Mouse (Mus musculus) ES-E14 (cell line): Measurements from ENCODE around the gene Coasy. TPM values are rescaled to one million over a fixed set of nuclear protein-coding genes. Genes with fewer than 3 reads are reported as not detected.

Experiments used
- DNase-seq: peaks from one replicate; pipeline ENCODE4 v3.0.0-alpha.2; 2013; ENCODE audit warnings: low read depth, low spot score
- H3K27ac ChIP-seq: 2 replicates; pipeline ENCODE4 v1.5.1; 2012; ENCODE audit warnings: low read depth, mild to moderate bottlenecking, low read length, moderate library complexity, mixed read lengths; ENCODE audit not compliant: poor library complexity, insufficient read depth, severe bottlenecking
- H3K36me3 ChIP-seq: 2 replicates; pipeline ENCODE4 v1.6.1; 2012; ENCODE audit warnings: mild to moderate bottlenecking, low read length, moderate library complexity, mixed read lengths; ENCODE audit not compliant: control insufficient read depth, poor library complexity, insufficient read depth, severe bottlenecking
- H3K4me1 ChIP-seq, 2 experiments: fragments of 150-350 bp in 1 of 2; sonication (generic) in 1 of 2; 2 replicates each; pipeline ENCODE4 v1.6.1; 2012; ENCODE audit warnings: low read length in 2 of 2, mild to moderate bottlenecking in 1 of 2, mixed read lengths in 1 of 2; ENCODE audit not compliant: control insufficient read depth in 2 of 2, insufficient read depth in 2 of 2, poor library complexity in 1 of 2
- H3K4me3 ChIP-seq, 2 experiments: fragments of 150-350 bp in 1 of 2; sonication (generic) in 1 of 2; 2 replicates each; pipeline ENCODE4 v1.5.1; 2012; ENCODE audit warnings: low read length in 2 of 2, low read depth in 1 of 2, mild to moderate bottlenecking in 1 of 2, mixed read lengths in 1 of 2; ENCODE audit not compliant: insufficient read depth in 1 of 2, poor library complexity in 1 of 2, severe bottlenecking in 1 of 2
- H3K9ac ChIP-seq: 2 replicates; pipeline ENCODE4 v1.6.1; 2012; ENCODE audit warnings: low read depth, mild to moderate bottlenecking, low read length, mixed read lengths; ENCODE audit not compliant: poor library complexity, insufficient read depth, severe bottlenecking
- H3K9me3 ChIP-seq: fragments of 150-350 bp; sonication (generic); 2 replicates; pipeline ENCODE4 v1.6.1; 2012; ENCODE audit warnings: low read depth, mild to moderate bottlenecking, low read length; ENCODE audit not compliant: control insufficient read depth, insufficient read depth
- CHD2 ChIP-seq: IDR thresholded peaks from 2 replicates; pipeline ENCODE4 v1.6.1; 2014; ENCODE audit warnings: mild to moderate bottlenecking, low read depth, low read length, inconsistent platforms
- HCFC1 ChIP-seq: IDR thresholded peaks from 2 replicates; pipeline ENCODE4 v1.6.1; 2012; ENCODE audit warnings: low read length, inconsistent platforms, borderline replicate concordance; ENCODE audit not compliant: insufficient read depth
- MAFK ChIP-seq: IDR thresholded peaks from 2 replicates; pipeline ENCODE4 v1.6.1; 2014; ENCODE audit warnings: mild to moderate bottlenecking, low read depth, low read length, inconsistent platforms; ENCODE audit not compliant: insufficient read depth
- ZC3H11A ChIP-seq: IDR thresholded peaks from 2 replicates; pipeline ENCODE4 v1.6.1; 2012; ENCODE audit warnings: low read depth, mild to moderate bottlenecking, inconsistent platforms, low read length, borderline replicate concordance
- ZNF384 ChIP-seq: IDR thresholded peaks from 2 replicates; pipeline ENCODE4 v1.6.1; 2012; ENCODE audit warnings: low read depth, low read length, inconsistent platforms
- in situ Hi-C, 2 experiments: fragments of 600-800 bp; cut with MboI; formaldehyde crosslinking; loops; one replicate each; pipeline ENCODE4 v1.15.1; 2025; ENCODE audit warnings: low sequenced_read_pairs in 2 of 2, inconsistent platforms in 1 of 2; ENCODE audit not compliant: unreplicated experiment in 2 of 2
- total RNA-seq: library from RNA; depleted of rRNA; stranded (reverse); fragments of 300-350 nt; gene quantifications from 2 replicates; pipeline ENCODE4 v1.2.3, GENCODE M21; 2012

Coasy gene
- total RNA-seq, 1 experiment = 21.9 TPM

DNA sequence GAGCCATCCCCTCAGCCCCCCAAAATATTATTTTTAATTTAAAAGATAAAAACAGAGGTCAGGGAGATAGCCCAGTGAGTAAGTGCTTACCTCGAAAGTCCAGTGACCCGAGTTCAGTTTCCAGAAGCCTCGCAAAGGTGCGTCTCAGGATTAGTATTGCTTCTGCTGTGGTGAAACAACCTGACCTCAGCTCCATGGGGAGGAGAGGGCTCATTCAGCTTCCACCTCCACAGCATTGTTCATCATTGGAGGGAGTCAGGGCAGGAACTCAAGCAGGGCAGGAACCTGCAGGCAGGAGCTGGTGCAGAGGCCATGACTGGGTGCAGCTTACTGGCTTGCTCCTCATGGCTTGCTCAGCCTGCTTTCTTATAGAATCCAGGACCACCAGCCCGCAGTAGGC, 21.3 kb upstream of the Coasy start:
- in situ Hi-C loops = loop anchor here in 1 of 2 experiments (10.0 kb wide), 1 partner anchor 76 kb away; no protein-coding TSS in a partner anchor
- H3K9ac ChIP-seq = no peak overlapping the region
- peaks cover 2% of the 10 kb centered on the region; the same call in 1 of the 2 replicates for H3K36me3 ChIP-seq
- peaks cover 5 to 31% of the 10 kb centered on the region in 2 experiments for H3K4me1 ChIP-seq
- H3K4me3 ChIP-seq = no peak overlapping the region
- TF ChIP-seq MAFK = no peak
- no peak for TF ChIP-seq ZC3H11A
- TF ChIP-seq ZNF384 = no peak
- no peak for TF ChIP-seq HCFC1
- TF ChIP-seq CHD2 = no peak
- no peak overlapping the region for H3K27ac ChIP-seq
- H3K9me3 ChIP-seq = no peaks in the 10 kb centered on the region
- DNase-seq = no peak

DNA sequence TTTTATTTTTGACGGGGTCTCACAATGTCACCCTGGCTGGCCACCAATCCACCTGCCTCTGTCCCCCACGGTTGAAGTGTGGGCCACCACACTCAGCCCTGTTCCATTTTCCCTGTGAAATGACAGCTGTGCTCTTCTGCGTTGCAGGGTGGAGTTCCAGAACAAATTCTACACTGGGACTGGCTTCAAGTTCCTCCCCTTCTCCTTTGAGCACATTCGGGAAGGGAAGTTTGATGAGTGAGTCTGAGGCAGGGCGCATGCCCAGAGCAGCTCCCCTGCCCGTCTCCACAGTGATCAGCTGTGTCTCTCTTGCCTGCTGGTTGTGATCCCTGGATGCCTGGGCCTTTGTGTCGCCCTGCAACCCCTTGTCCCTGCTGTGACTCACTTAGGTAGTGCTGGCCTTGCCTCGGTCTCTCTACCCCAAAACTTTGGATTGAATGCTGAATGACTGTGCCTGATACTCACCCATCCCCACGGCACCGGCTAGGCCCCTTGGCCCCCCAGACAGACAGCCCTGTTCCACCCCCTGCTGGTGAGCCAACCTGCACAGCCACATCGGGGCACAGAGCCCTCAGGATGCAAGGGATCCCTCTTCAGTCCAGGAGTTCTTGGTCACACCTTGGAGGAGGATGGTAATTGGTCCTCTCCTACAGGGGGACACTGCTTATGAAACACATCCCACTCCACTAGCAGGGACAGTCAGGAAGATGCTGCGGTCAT, 20.0 kb upstream of the Coasy start:
- H3K4me1 ChIP-seq = peaks cover 5 to 34% of the 10 kb centered on the region in 2 experiments

DNA sequence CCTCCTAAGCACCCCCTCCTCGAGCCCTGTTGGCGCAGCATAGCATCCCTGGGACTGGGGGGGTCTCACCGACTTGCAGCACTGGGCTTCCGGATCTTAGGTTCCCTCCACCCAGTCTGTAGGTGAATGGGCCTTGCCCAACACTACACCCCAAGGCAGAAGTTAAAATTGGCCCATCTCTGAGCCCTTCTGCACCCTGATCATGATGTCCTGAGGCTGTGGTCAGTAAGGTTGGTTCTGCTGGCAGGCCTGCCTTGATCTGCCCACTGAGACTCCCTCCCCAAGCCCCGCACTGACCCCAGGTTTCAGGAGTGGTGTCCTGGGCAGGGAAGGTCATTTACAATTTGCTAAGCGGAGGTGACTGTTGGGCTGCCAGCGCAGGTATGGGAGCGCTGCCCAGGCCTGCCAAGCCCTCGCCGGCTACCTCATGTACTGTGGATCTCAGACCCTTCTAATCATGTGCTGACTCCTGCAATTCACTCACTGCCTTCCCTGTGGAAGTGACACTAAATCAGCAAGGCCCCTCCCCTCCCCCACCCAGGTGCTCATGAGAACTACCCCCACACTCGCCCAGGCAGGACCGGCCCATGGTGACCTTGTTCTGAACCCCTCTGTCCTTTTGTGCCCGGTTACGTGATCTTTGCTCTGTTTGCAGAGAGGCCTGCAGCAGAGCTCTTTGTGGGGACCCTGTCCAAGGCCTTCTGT, 19.2 kb upstream of the Coasy start:
- TF ChIP-seq ZNF384 (no peak), CHD2 (no peak), HCFC1 (no peak), MAFK (no peak), ZC3H11A (no peak)
- H3K9ac ChIP-seq = peak overlapping the region; percentile 17; the same call in 1 of the 2 replicates
- H3K36me3 ChIP-seq = peaks cover 2% of the 10 kb centered on the region; the same call in 1 of the 2 replicates
- in situ Hi-C loops = loop anchor here in 1 of 2 experiments (10.0 kb wide), 1 partner anchor 78 kb away; no protein-coding TSS in a partner anchor
- H3K4me3 ChIP-seq = 0 out of 4 replicates have a peak overlapping the region, but pooled peaks of 1 of the 2 experiments have one; percentile 15
- no peak for DNase-seq
- no peaks in the 10 kb centered on the region for H3K9me3 ChIP-seq
- no peak overlapping the region for H3K27ac ChIP-seq
- peaks cover 2 to 34% of the 10 kb centered on the region in 2 experiments; a peak in 3 of 4 replicates for H3K4me1 ChIP-seq

More for the DNA sequence above, 20.0 kb upstream of the Coasy start:
- no peak overlapping the region for H3K27ac ChIP-seq
- DNase-seq = no peak
- no peak for TF ChIP-seq ZC3H11A
- peaks cover 2% of the 10 kb centered on the region; the same call in 1 of the 2 replicates for H3K36me3 ChIP-seq
- in situ Hi-C loops = loop anchor here in 1 of 2 experiments (10.0 kb wide), 1 partner anchor 78 kb away; no protein-coding TSS in a partner anchor
- no peak overlapping the region for H3K9ac ChIP-seq
- no peak overlapping the region for H3K4me3 ChIP-seq
- no peaks in the 10 kb centered on the region for H3K9me3 ChIP-seq

DNA sequence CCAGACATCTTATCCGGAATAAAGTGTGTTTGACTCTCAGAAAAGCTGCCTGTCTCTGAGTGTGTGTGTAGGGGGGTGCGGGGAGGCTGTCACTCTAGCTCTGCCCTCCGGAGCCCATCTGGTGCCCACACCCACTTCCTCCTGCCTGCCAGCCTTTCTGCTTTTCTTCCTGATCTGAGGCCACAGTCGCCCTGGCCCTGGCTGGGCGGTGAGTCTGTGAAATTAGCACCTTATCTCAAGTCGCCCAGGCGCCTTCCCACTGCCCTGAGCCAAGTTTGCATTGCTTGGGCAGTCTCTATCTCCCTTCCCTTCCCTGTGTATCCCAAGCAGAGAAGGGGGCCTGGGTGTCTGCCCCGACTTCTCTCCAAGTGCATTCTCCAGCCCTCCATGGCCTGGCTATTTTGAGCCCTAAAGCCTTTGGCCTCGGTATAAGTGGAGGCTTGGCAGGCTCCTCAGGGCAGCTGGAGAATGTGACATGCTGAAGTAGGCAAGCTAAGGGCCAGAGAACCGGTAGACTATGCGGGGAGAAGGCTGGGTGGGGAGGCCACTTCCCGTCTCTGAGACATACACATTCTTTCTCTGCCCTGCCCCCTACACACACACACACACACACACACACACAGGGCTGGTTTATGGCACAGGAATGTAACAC, 18.6 kb upstream of the Coasy start:
- in situ Hi-C loops = loop anchor here in 1 of 2 experiments (10.0 kb wide), 1 partner anchor 79 kb away; no protein-coding TSS in a partner anchor
- peaks cover 2% of the 10 kb centered on the region; the same call in 1 of the 2 replicates for H3K36me3 ChIP-seq
- no peak for DNase-seq
- H3K4me3 ChIP-seq = peak overlapping the region; percentile 15 to 43; a peak in 1 of 4 replicates
- H3K9ac ChIP-seq = peak overlapping the region; percentile 54; the same call in 1 of the 2 replicates
- peak overlapping the region; percentile 3; the same call in 1 of the 2 replicates for H3K27ac ChIP-seq
- peaks cover 2 to 28% of the 10 kb centered on the region in 2 experiments; a peak in 3 of 4 replicates for H3K4me1 ChIP-seq
- no peaks in the 10 kb centered on the region for H3K9me3 ChIP-seq
- TF ChIP-seq ZNF384 (no peak), CHD2 (no peak), HCFC1 (no peak), MAFK (no peak), ZC3H11A (no peak)
